Comparison of ENCODE assay signal across 15 mouse cellular contexts in the genomic region with DNA sequence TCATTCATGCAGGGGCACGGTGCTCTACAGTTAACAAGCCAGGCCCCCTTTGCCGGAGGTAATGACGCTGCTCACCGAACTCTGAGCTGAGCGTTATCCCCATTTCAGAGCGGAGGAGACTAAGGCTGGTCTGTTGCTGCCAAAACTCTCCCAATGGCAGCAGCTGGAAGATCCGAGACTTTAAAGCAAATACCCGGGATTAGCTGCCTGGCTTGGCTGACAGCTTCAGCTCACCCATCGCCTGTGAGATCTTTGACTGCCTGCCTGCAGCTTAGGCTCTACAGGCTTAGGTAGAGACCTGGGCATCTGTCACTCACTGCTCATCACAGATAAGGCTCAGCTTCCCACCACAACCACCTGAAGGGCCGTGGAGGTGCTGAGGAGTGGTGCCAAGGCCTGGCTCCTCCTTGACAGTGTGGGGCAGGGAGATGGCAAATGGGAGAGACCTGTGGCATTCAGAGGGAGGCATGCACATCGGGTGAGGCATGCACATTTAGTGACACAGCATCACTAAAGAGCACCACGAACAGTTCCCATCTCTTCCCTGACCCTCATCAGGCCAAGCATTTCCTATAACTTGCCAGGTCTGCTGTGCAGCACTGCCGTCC. TPM values are rescaled to one million over a fixed set of nuclear protein-coding genes. Genes with fewer than 3 reads are reported as not detected.
A peak's percentile ranks its signal among the peaks of the same experiment; 100 is the strongest.
DNase-seq lines count a peak whose midpoint lies in the region; ATAC-seq and TF ChIP-seq lines count a peak whose summit lies in the region.
"Had no signal": no experiment of that assay in that cellular context is flagged by ENCODE, and none has a peak within 500 bp of the region (broad histone marks: within the 10 kb centered on the region; RNA-seq: fewer than 3 reads in every experiment).

No protein-coding gene starts in this region.

- no peaks in the 10 kb centered on the region for H3K9me3 ChIP-seq in forebrain, embryonic 12.5 days
- H3K9me3 ChIP-seq in hindbrain, embryonic 16.5 days (ENCODE audit: control insufficient read depth, low read length) = no peaks in the 10 kb centered on the region
- H3K9me3 ChIP-seq: liver, embryonic 12.5 days; neural tube, embryonic 12.5 days had no signal

- no peak overlapping the region for H3K4me3 ChIP-seq in cerebellum, adult 2 months (replicated peaks; ENCODE audit: insufficient read depth, low read depth, low read length)
- H3K4me3 ChIP-seq in forebrain, embryonic 12.5 days (replicated peaks) = no peak overlapping the region
- no peak overlapping the region for H3K4me3 ChIP-seq in hindbrain, embryonic 16.5 days (ENCODE audit: low read length)
- H3K4me3 ChIP-seq: gastrocnemius, adult 2 months; liver, embryonic 12.5 days; neural tube, embryonic 12.5 days had no signal

- no peak for TF ChIP-seq POLR2A in cerebellum, adult 2 months (IDR thresholded peaks at IDR 0.05; ENCODE audit: borderline replicate concordance, insufficient read depth, low read length)
- TF ChIP-seq POLR2A in brain, embryonic 14.5 days (IDR thresholded peaks at IDR 0.05; ENCODE audit: borderline replicate concordance, extremely low read depth, insufficient read depth, insufficient read length, poor library complexity, severe bottlenecking) = no peak

- intact Hi-C loops in gastrocnemius, postnatal 36 days (cut with DNase I) = no loop called here

- 40% methylated on average over 13 of the region's 13 CpGs for WGBS in cerebellum, adult 2 months
- 23% methylated on average over 13 of the region's 13 CpGs for WGBS in forebrain, embryonic 12.5 days
- 40% methylated on average over 13 of the region's 13 CpGs for WGBS in hindbrain, embryonic 16.5 days

- H3K27ac ChIP-seq in cerebellum, adult 2 months (ENCODE audit: insufficient read depth, low read length) = peak overlapping the region; percentile 43
- H3K27ac ChIP-seq in forebrain, embryonic 12.5 days = peak overlapping the region; percentile 43; the same call in 1 of the 2 replicates
- H3K27ac ChIP-seq in hindbrain, embryonic 16.5 days (ENCODE audit: low read depth, low read length) = peak overlapping the region; percentile 60
- H3K27ac ChIP-seq: gastrocnemius, adult 2 months; liver, embryonic 12.5 days; neural tube, embryonic 12.5 days had no signal

- peaks cover 84% of the 10 kb centered on the region for H3K36me3 ChIP-seq in forebrain, embryonic 12.5 days (replicated peaks)
- peaks cover 34% of the 10 kb centered on the region for H3K36me3 ChIP-seq in hindbrain, embryonic 16.5 days (ENCODE audit: control insufficient read depth, insufficient read depth, low read length)

- H3K9ac ChIP-seq in forebrain, embryonic 12.5 days = 0 out of 2 replicates have a peak overlapping the region, but pooled peaks have one; percentile 25
- peak overlapping the region; percentile 2 for H3K9ac ChIP-seq in hindbrain, embryonic 16.5 days (ENCODE audit: low read depth, low read length)
- H3K9ac ChIP-seq: liver, embryonic 12.5 days; neural tube, embryonic 12.5 days had no signal

- H3K4me2 ChIP-seq in forebrain, embryonic 12.5 days = no peak overlapping the region
- H3K4me2 ChIP-seq in hindbrain, embryonic 16.5 days (ENCODE audit: low read length) = no peak overlapping the region
- H3K4me2 ChIP-seq: liver, embryonic 12.5 days; neural tube, embryonic 12.5 days had no signal

- peaks cover 63% of the 10 kb centered on the region for H3K4me1 ChIP-seq in cerebellum, adult 2 months (ENCODE audit: control insufficient read depth, insufficient read depth, low read length)
- peaks cover 52% of the 10 kb centered on the region for H3K4me1 ChIP-seq in forebrain, embryonic 12.5 days
- H3K4me1 ChIP-seq in hindbrain, embryonic 16.5 days (ENCODE audit: control insufficient read depth, insufficient read depth, low read depth, low read length) = peaks cover 25% of the 10 kb centered on the region

- ATAC-seq in cerebellum, adult (ENCODE audit: insufficient number of reproducible peaks, low FRiP score, low TSS enrichment) = no peak
- ATAC-seq in forebrain, embryonic 12.5 days (ENCODE audit: low FRiP score) = no peak
- ATAC-seq in hindbrain, embryonic 16.5 days = peak; percentile 18; the same call in 1 of the 2 replicates
- ATAC-seq: liver, embryonic 12.5 days had no signal

- TF ChIP-seq CTCF in cerebellum, adult 2 months (IDR thresholded peaks at IDR 0.05; ENCODE audit: borderline replicate concordance, insufficient read depth, low read depth, low read length) = no peak
- no peak for TF ChIP-seq CTCF in brain, embryonic 14.5 days (IDR thresholded peaks at IDR 0.05; ENCODE audit: borderline replicate concordance, extremely low read depth, insufficient read depth, insufficient read length)

- DNase-seq in cerebellum, adult 2 months = peak in 1 of 2 experiments; percentile 61
- DNase-seq in brain, embryonic 14.5 days (ENCODE audit: low read depth) = peak; percentile 71
- DNase-seq in adrenal gland, adult 8-10 months = no peak
- DNase-seq in lung, postnatal 36 days = no peak
- DNase-seq in gastrocnemius, postnatal 36 days = no peak
- DNase-seq: kidney, adult 8-10 months had no signal

- H3K27me3 ChIP-seq in cerebellum, adult 2 months (ENCODE audit: control insufficient read depth, insufficient read depth, low read length) = no peaks in the 10 kb centered on the region
- peaks cover 33% of the 10 kb centered on the region for H3K27me3 ChIP-seq in forebrain, embryonic 12.5 days
- H3K27me3 ChIP-seq in hindbrain, embryonic 16.5 days (replicated peaks; ENCODE audit: control insufficient read depth, insufficient read depth, low read length) = no peaks in the 10 kb centered on the region
- H3K27me3 ChIP-seq: liver, embryonic 12.5 days had no signal

RNA-seq across cellular contexts. Expression of a gene that starts 15.4 kb away (rescaled TPM):
- polyA plus RNA-seq in cerebellum, adult 2 months (2012; rRNA removed) = 187 and 208 TPM in 2 replicates
- polyA plus RNA-seq in brain, embryonic 14.5 days (2012; rRNA removed) = 114 and 125 TPM in 2 replicates
- polyA plus RNA-seq in forebrain, embryonic 12.5 days (2016; fragmentation: Nextera tagmentation; extraction: Ambion mirVana) = 94.6 and 99.7 TPM in 2 replicates
- 96.2 and 115 TPM in 2 replicates for polyA plus RNA-seq in hindbrain, embryonic 16.5 days (2015; fragmentation: Nextera tagmentation; extraction: Ambion mirVana)
- 10 to 100 TPM; 22.8 to 36.2 (median 31.4) TPM for total RNA-seq in adrenal gland, adult 8-10 months (2022)
- total RNA-seq in gastrocnemius, postnatal 36 days (2021) = 10 to 100 TPM; 12.2 to 14.5 TPM

RNA-seq across cellular contexts. Expression of a gene that starts 23.3 kb away (rescaled TPM):
- 78.2 and 84.0 TPM in 2 replicates for polyA plus RNA-seq in cerebellum, adult 2 months (2012; rRNA removed)
- 62.3 and 78.7 TPM in 2 replicates for polyA plus RNA-seq in brain, embryonic 14.5 days (2012; rRNA removed)
- polyA plus RNA-seq in forebrain, embryonic 12.5 days (2016; fragmentation: Nextera tagmentation; extraction: Ambion mirVana) = 57.9 and 62.4 TPM in 2 replicates
- polyA plus RNA-seq in hindbrain, embryonic 16.5 days (2015; fragmentation: Nextera tagmentation; extraction: Ambion mirVana) = 73.4 and 79.6 TPM in 2 replicates
- total RNA-seq in adrenal gland, adult 8-10 months (2022) = 10 to 100 TPM; 56.7 to 62.1 (median 58.3) TPM
- total RNA-seq in gastrocnemius, postnatal 36 days (2021) = 10 to 100 TPM; 19.5 to 20.8 TPM

RNA-seq across cellular contexts. Expression of a gene that starts 57.6 kb away (rescaled TPM):
- polyA plus RNA-seq in cerebellum, adult 2 months (2012; rRNA removed) = not detected in 2 replicates
- 6.5 and 7.2 TPM in 2 replicates for polyA plus RNA-seq in brain, embryonic 14.5 days (2012; rRNA removed)
- polyA plus RNA-seq in forebrain, embryonic 12.5 days (2016; fragmentation: Nextera tagmentation; extraction: Ambion mirVana) = 6.8 and 6.9 TPM in 2 replicates
- polyA plus RNA-seq in hindbrain, embryonic 16.5 days (2015; fragmentation: Nextera tagmentation; extraction: Ambion mirVana) = 4.5 and 5.5 TPM in 2 replicates
- not detected for total RNA-seq in adrenal gland, adult 8-10 months (2022)
- not detected for total RNA-seq in gastrocnemius, postnatal 36 days (2021)
- total RNA-seq: common myeloid progenitor, adult 5-6 weeks; gastrocnemius, adult 2 months; hematopoietic stem cell, adult 5-6 weeks; megakaryocyte-erythroid progenitor cell, adult 5-6 weeks had no signal
